Mouse (Mus musculus): ENCODE results near the gene Pdia3.
"Not testable (repeated sequence)": the region's sequence is repeated elsewhere in the genome, so short reads cannot be mapped to it uniquely, and the experiment has no call there.

DNA sequence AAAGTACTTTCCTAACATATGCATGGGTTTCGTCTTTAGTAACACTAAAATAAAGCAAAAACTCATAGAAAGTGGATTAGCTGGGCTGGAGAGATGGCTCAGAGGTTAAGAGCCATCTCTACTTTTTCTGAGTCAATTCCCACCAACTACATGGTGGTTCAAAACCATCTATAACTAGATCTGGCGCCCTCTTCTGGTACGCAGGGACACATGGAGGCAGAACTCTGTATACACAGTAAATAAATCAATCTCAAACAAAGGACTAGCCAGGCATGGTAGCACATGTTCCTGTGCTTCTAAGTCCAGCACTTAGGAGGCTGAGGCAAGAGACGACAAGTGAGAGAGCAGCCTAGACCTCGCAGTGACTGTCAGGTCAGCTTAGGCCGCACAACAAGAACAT, 55.4 kb downstream of the Pdia3 start:
- not testable (repeated sequence) for TF ChIP-seq CTCF, EP300 (IDR thresholded peaks at IDR 0.05)
